Mouse (Mus musculus) liver, adult 10 weeks (tissue): ENCODE results near the gene Cuta. TPM values are rescaled to one million over a fixed set of nuclear protein-coding genes. Genes with fewer than 3 reads are reported as not detected.

ENCODE experiments used
- polyA plus RNA-seq: library from polyadenylated mRNA; stranded (reverse); fragments of 350-450 nt; fragmentation: Illumina TruSeq; extraction: RNeasy Lipid Tissue Mini Kit (QIAGEN cat#74804); gene quantifications from one replicate; pipeline ENCODE4 v1.2.3, GENCODE M21; 2014; ENCODE audit warnings: low read depth, low replicate concordance

Cuta gene
- 20.1 TPM for polyA plus RNA-seq

GRCm38 (mm10) chr17:26939178-26939972 is at the start of gene Cuta:
TSS of gene Cuta (minus strand) at chr17:26939569.

GRCm38 (mm10) chr17:26972703-26973574 is 33.6 kb upstream of the Cuta start, which contains the start of gene Zbtb9:
TSS of gene Zbtb9 (plus strand) at chr17:26973167.

GRCm38 (mm10) chr17:26941031-26941789 is 1.8 kb upstream of the Cuta start, which contains the start of gene Syngap1:
TSS of gene Syngap1 (plus strand) at chr17:26941253.

GRCm38 (mm10) chr17:26932839-26933398 is 6.5 kb downstream of the Cuta start, which contains the start of gene Phf1:
TSS of gene Phf1 (plus strand) at chr17:26933052.

GRCm38 (mm10) chr17:26916711-26917482 is 22.5 kb downstream of the Cuta start, which contains the start of gene Kifc5b:
TSS of gene Kifc5b (plus strand) at chr17:26917091.

Other genes starting within 250 kb of the Cuta start
- 19.5 TPM for gene Crebrf, start 223.9 kb downstream of the Cuta start, polyA plus RNA-seq
- 15.7 TPM for gene Bnip1, start 158.5 kb downstream of the Cuta start, polyA plus RNA-seq
- not detected for gene Nkx2-5, start 94.6 kb downstream of the Cuta start, polyA plus RNA-seq
- gene Kifc5b, start 22.5 kb downstream of the Cuta start, polyA plus RNA-seq: not detected
- 1.9 TPM for gene Phf1, start 6.5 kb downstream of the Cuta start, polyA plus RNA-seq
- gene Syngap1, start 1.7 kb upstream of the Cuta start, polyA plus RNA-seq: 0.29 TPM
- gene Zbtb9, start 33.6 kb upstream of the Cuta start, polyA plus RNA-seq: 5.8 TPM
- gene Bak1, start 89.4 kb upstream of the Cuta start, polyA plus RNA-seq: 1.5 TPM
- 0.08 TPM for gene Itpr3, start 117.7 kb upstream of the Cuta start, polyA plus RNA-seq
- gene Uqcc2, start 194.3 kb upstream of the Cuta start, polyA plus RNA-seq: 12.9 TPM
- gene Ip6k3, start 228.2 kb upstream of the Cuta start, polyA plus RNA-seq: not detected